Comparison of ENCODE assay signal across 13 mouse cellular contexts in the genomic region with DNA sequence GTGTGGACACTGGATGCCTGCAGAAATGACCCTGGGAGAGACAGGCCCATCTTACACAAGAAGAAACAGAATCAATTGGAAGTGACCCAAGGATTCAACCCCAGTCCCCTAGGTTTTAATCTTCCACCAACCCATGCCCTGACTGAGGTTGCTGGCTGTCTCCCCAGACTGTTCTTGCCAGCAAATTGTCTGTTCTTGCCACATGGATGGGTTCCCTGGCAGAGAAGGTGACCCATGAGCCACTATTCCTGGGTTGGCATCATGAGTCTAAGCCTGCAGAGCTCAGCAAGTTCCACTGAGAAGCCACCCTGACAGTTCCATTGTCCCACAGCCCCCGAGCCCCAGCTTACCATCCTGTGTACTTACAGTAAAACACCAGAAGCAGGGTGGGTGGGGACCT. TPM values are rescaled to one million over a fixed set of nuclear protein-coding genes. Genes with fewer than 3 reads are reported as not detected.
DNase-seq lines count a peak whose midpoint lies in the region; TF ChIP-seq lines count a peak whose summit lies in the region.
"Had no signal": no experiment of that assay in that cellular context is flagged by ENCODE, and none has a peak within 500 bp of the region (broad histone marks: within the 10 kb centered on the region; RNA-seq: fewer than 3 reads in every experiment).

No protein-coding gene starts in this region.

- peak overlapping the region; percentile 57; the same call in 1 of the 2 replicates for H3K27ac ChIP-seq in kidney, adult 2 months (ENCODE audit: insufficient read depth, low read depth, low read length)
- H3K27ac ChIP-seq in cerebellum, adult 2 months (ENCODE audit: insufficient read depth, low read length), result no peak overlapping the region
- H3K27ac ChIP-seq: heart, embryonic 15.5 days; kidney, postnatal 0 days; limb, embryonic 10.5 days had no signal

- no peaks in the 10 kb centered on the region for H3K27me3 ChIP-seq in kidney, adult 2 months (replicated peaks; ENCODE audit: control insufficient read depth, insufficient read depth, low read length)
- H3K27me3 ChIP-seq in cerebellum, adult 2 months (ENCODE audit: control insufficient read depth, insufficient read depth, low read length), result no peaks in the 10 kb centered on the region
- H3K27me3 ChIP-seq: heart, embryonic 15.5 days had no signal

- no peak for TF ChIP-seq CTCF in kidney, adult 2 months (conservative IDR thresholded peaks at IDR 0.05; ENCODE audit: insufficient read depth, insufficient read length, low read depth, low read length)
- no peak for TF ChIP-seq CTCF in cerebellum, adult 2 months (IDR thresholded peaks at IDR 0.05; ENCODE audit: borderline replicate concordance, insufficient read depth, low read depth, low read length)

- H3K4me1 ChIP-seq in kidney, adult 2 months (ENCODE audit: control insufficient read depth, insufficient read depth, low read length), result peaks cover 43% of the 10 kb centered on the region
- H3K4me1 ChIP-seq in cerebellum, adult 2 months (ENCODE audit: control insufficient read depth, insufficient read depth, low read length), result peaks cover 6% of the 10 kb centered on the region

- no peak overlapping the region for H3K4me3 ChIP-seq in kidney, adult 2 months (ENCODE audit: insufficient read depth, low read depth, low read length)
- no peak overlapping the region for H3K4me3 ChIP-seq in cerebellum, adult 2 months (replicated peaks; ENCODE audit: insufficient read depth, low read depth, low read length)
- H3K4me3 ChIP-seq: heart, embryonic 15.5 days; limb, embryonic 10.5 days had no signal

- peak; percentile 85 for DNase-seq in kidney, adult 2 months
- no peak for DNase-seq in kidney, adult 18-20 months
- DNase-seq in adrenal gland, postnatal 25 days, result peak; percentile 35
- peak; percentile 60 to 78 for DNase-seq in cerebellum, adult 2 months
- peak; percentile 43 to 48 for DNase-seq in gastrocnemius, postnatal 36 days
- DNase-seq in testis, postnatal 10 days (ENCODE audit: low spot score), result no peak
- no peak for DNase-seq in right cerebral cortex, postnatal 10 days (ENCODE audit: low spot score in 2 of 2)
- DNase-seq in layer of hippocampus, postnatal 25 days (ENCODE audit: extremely low spot score in 1 of 2, low spot score in 1 of 2), result no peak
- DNase-seq: lung, adult 2 months; thymus, postnatal 25 days had no signal

- WGBS in kidney, adult 2 months, result 40% methylated on average over 1 of the region's 1 CpGs
- WGBS in cerebellum, adult 2 months, result 21% methylated on average over 1 of the region's 1 CpGs

- no peak for TF ChIP-seq POLR2A in kidney, adult 2 months (IDR thresholded peaks at IDR 0.05; ENCODE audit: low read depth, low read length)
- TF ChIP-seq POLR2A in cerebellum, adult 2 months (IDR thresholded peaks at IDR 0.05; ENCODE audit: borderline replicate concordance, insufficient read depth, low read length), result no peak

- H3K36me3 ChIP-seq in kidney, adult 2 months (ENCODE audit: control insufficient read depth, insufficient read depth, low read length), result no peaks in the 10 kb centered on the region
- H3K36me3 ChIP-seq: heart, embryonic 15.5 days; limb, embryonic 10.5 days had no signal

- intact Hi-C loops in gastrocnemius, postnatal 36 days (cut with DNase I), result no loop called here

RNA-seq across cellular contexts. Expression of a gene that starts 55.4 kb away (rescaled TPM):
- 54.6 and 59.7 TPM in 2 replicates for polyA plus RNA-seq in kidney, adult 2 months (2012; rRNA removed)
- total RNA-seq in adrenal gland, postnatal 25 days (2021), result 42.2 and 61.9 TPM in 2 replicates
- polyA plus RNA-seq in cerebellum, adult 2 months (2012; rRNA removed), result 30.4 TPM in 2 replicates
- 10 to 100 TPM; 39.6 to 48.7 TPM for total RNA-seq in gastrocnemius, postnatal 36 days (2021)
- total RNA-seq in layer of hippocampus, postnatal 25 days (2021), result 10 to 100 TPM in 1 of 2 experiments, 1 to 10 TPM in 1; 8.2 to 10.5 TPM

Comparison
In these comparisons a context has a peak if more than half of its experiments do, and no peak if none do; other contexts are left out.
1. DNase-seq: peak in kidney, adult 2 months (single experiment), adrenal gland, postnatal 25 days (single experiment), cerebellum, adult 2 months (2 of 2) and gastrocnemius, postnatal 36 days (2 of 2); none in kidney, adult 18-20 months (single experiment), testis, postnatal 10 days (single experiment), right cerebral cortex, postnatal 10 days (0 of 2) and layer of hippocampus, postnatal 25 days (0 of 2).